Mouse (Mus musculus) forebrain, embryonic 12.5 days (tissue): ENCODE data around the gene Tmem273. TPM values are rescaled to one million over a fixed set of nuclear protein-coding genes. Genes with fewer than 3 reads are reported as not detected.
A peak's percentile ranks its signal among the peaks of the same experiment; 100 is the strongest.

ENCODE experiments used
- ATAC-seq: fragments of 200-750 bp; cut with Nextera tagmentation; 2 replicates; pipeline ENCODE4 v1.8.0; 2017; ENCODE audit warnings: moderate TSS enrichment; ENCODE audit not compliant: low FRiP score
- H3K27ac ChIP-seq: fragments of 300-500 bp; sonication (generic); 2 replicates; pipeline ENCODE4 v1.5.1; 2016; ENCODE audit warnings: mild to moderate bottlenecking
- H3K27me3 ChIP-seq: fragments of 300-500 bp; sonication (generic); 2 replicates; pipeline ENCODE4 v1.6.1; 2016; ENCODE audit warnings: mild to moderate bottlenecking
- H3K36me3 ChIP-seq: fragments of 300-500 bp; sonication (generic); replicated peaks from 2 replicates; pipeline ENCODE4 v1.6.1; 2016; ENCODE audit warnings: mild to moderate bottlenecking
- H3K4me1 ChIP-seq: fragments of 300-500 bp; sonication (generic); 2 replicates; pipeline ENCODE4 v1.6.1; 2016
- H3K4me2 ChIP-seq: fragments of 300-500 bp; sonication (generic); 2 replicates; pipeline ENCODE4 v1.6.1; 2016; ENCODE audit warnings: mild to moderate bottlenecking, moderate library complexity
- H3K4me3 ChIP-seq: fragments of 300-500 bp; sonication (generic); replicated peaks from 2 replicates; pipeline ENCODE4 v1.5.1; 2016; ENCODE audit warnings: mild to moderate bottlenecking
- H3K9ac ChIP-seq: fragments of 300-500 bp; sonication (generic); 2 replicates; pipeline ENCODE4 v1.6.1; 2016; ENCODE audit warnings: mild to moderate bottlenecking
- H3K9me3 ChIP-seq: fragments of 300-500 bp; sonication (generic); 2 replicates; pipeline ENCODE4 v1.6.1; 2016
- WGBS: fragments of 180-500 bp; shearing (Covaris S2); methylation state at CpG from one replicate; pipeline ENCODE4 v1.1.7; 2016; 5-methylcytosine and 5-hydroxymethylcytosine counted together
- polyA plus RNA-seq: library from polyadenylated mRNA; unstranded; fragments of >200 nt; fragmentation: Nextera tagmentation; extraction: Ambion mirVana; gene quantifications from 2 replicates; pipeline ENCODE4 v1.2.1, GENCODE M21; 2016

Tmem273 gene
- polyA plus RNA-seq, 1 experiment from 2014 or later = 0.20 TPM

DNA sequence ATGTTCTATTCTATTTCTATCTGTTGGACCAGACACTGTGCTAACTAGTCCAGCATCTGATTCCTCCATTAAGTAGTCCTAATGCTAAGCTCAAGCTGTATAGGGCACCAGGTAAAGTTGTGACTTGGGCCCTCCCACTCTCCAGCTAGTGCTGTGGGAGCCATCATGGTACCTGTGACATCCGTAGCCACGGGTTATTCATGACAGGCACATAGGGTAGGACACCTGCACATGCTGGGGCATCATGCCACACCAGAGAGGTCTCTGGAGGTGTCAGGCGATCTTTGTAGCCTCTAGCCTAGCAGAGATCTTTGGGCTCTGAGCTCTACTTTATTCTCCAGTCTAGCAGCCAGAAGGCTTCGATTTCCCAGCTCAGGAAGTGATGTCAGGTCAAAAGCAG, 2.9 kb upstream of the Tmem273 start:
- ATAC-seq = no peak
- H3K4me2 ChIP-seq = no peak overlapping the region
- no peak overlapping the region for H3K4me3 ChIP-seq
- no peaks in the 10 kb centered on the region for H3K4me1 ChIP-seq
- H3K36me3 ChIP-seq = no peaks in the 10 kb centered on the region
- H3K27me3 ChIP-seq = no peaks in the 10 kb centered on the region
- H3K9ac ChIP-seq = no peak overlapping the region
- no peak overlapping the region for H3K27ac ChIP-seq
- no peaks in the 10 kb centered on the region for H3K9me3 ChIP-seq
- WGBS = 91% methylated on average over 4 of the region's 4 CpGs

DNA sequence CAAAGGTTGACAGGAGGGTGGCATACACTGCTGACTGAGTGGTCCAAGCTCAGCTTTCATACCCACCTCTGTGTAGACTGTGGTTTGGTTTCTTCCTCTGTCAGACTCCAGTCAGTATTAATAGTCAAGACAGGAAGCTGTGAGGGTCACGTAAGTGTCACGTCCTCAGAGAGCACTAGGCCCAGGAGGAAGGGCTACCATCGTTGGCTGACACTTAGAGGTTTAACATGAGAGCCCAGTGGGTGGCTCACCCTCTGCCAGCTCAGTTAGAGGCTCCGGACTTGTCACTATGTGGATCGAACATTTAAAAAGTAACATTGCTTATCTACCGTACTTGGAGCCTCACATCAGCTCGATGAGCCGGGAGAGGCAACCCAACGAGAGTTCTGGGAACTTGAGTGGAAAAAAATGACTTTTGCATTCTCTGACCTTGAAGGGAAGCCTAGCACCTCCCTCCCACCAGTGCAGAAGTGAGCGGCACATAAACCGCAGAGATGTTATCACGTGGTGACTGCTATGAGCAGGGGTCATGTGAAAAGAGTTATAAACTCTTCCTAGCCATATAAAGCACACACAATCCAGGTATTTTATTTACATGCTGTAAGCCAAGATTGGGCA, 1.5 kb upstream of the Tmem273 start:
- Histone ChIP-seq H3K27me3 (no peaks in the 10 kb centered on the region), H3K4me3 (no peak overlapping the region), H3K4me2 (no peak overlapping the region), H3K36me3 (no peaks in the 10 kb centered on the region), H3K4me1 (no peaks in the 10 kb centered on the region), H3K9me3 (no peaks in the 10 kb centered on the region), H3K27ac (no peak overlapping the region), H3K9ac (no peak overlapping the region)
- ATAC-seq = no peak
- WGBS = 90% methylated on average over 12 of the region's 12 CpGs

DNA sequence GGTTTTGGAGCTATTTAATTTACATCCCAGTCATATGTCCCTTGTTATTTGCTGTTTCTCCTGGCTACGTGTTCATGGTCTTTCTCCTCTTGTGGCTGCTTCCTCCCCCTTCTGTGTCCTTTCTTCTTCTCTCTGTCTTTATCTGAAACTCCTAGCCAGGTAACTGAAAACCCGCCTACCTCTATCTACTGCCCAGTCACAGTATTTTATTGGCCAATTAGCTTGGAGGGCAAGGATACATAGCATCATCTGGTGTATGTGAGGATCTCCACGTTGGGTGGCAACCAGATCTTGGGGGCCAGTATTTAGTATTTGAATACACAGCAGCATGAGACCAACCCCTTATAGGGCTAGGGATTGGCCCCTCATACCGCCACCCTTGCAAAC, 1.0 kb upstream of the Tmem273 start:
- Histone ChIP-seq H3K36me3 (no peaks in the 10 kb centered on the region), H3K9ac (no peak overlapping the region), H3K4me1 (no peaks in the 10 kb centered on the region), H3K4me2 (no peak overlapping the region), H3K4me3 (no peak overlapping the region), H3K27me3 (no peaks in the 10 kb centered on the region), H3K27ac (no peak overlapping the region), H3K9me3 (no peaks in the 10 kb centered on the region)
- 79% methylated on average over 4 of the region's 4 CpGs for WGBS
- ATAC-seq = no peak

DNA sequence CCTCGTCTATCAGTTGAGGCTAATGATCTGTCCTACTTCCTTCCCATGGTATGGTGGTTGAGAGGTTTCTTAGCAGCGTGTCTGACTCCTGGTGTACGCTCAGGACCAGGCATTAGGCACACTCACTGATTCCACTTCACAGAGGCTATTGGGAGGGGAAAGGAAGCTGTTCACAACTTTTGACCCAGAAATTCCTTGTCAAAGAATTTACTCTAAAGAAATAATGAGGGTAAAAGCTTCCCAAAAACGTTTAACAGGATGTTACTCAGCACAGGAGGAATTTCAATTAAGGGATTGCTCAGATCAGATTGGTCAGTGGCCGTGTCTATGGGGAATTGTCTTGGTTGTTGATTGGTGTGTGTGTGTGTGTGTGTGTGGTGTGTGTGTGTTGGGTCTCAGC, 1.9 kb downstream of the Tmem273 start:
- WGBS = 58% methylated on average over 5 of the region's 5 CpGs
- H3K9me3 ChIP-seq = no peaks in the 10 kb centered on the region

DNA sequence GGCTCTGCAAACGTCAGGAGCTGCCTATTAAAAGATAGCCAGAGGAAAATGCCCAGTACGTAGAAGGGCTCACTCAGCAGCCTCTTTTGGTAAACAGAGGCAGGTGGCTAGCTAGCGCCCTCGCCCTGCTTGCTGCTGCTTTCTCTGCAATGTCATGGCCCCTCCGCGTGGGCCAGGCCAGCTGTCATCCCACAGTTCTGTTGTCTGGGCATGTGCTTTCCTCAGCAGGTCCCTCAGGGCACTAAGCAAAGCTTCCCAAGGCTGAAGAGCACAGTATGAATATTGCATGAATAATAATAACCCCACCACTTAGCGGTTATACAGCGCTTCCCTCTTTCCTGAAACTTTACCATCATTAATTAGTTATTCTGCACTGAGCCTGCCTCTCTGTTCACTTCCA, 10.6 kb downstream of the Tmem273 start:
- H3K9ac ChIP-seq = no peak overlapping the region
- H3K36me3 ChIP-seq = no peaks in the 10 kb centered on the region
- WGBS = 63% methylated on average over 8 of the region's 8 CpGs
- peaks cover 7% of the 10 kb centered on the region; the same call in 1 of the 2 replicates for H3K4me1 ChIP-seq
- H3K27ac ChIP-seq = no peak overlapping the region
- no peaks in the 10 kb centered on the region for H3K27me3 ChIP-seq
- H3K9me3 ChIP-seq = no peaks in the 10 kb centered on the region
- no peak overlapping the region for H3K4me3 ChIP-seq
- no peak overlapping the region for H3K4me2 ChIP-seq
- no peak for ATAC-seq

More for the DNA sequence above, 1.9 kb downstream of the Tmem273 start:
- no peak overlapping the region for H3K4me3 ChIP-seq
- no peaks in the 10 kb centered on the region for H3K4me1 ChIP-seq
- H3K27ac ChIP-seq = no peak overlapping the region
- no peaks in the 10 kb centered on the region for H3K36me3 ChIP-seq
- no peak for ATAC-seq
- no peaks in the 10 kb centered on the region for H3K27me3 ChIP-seq
- H3K9ac ChIP-seq = no peak overlapping the region
- no peak overlapping the region for H3K4me2 ChIP-seq

DNA sequence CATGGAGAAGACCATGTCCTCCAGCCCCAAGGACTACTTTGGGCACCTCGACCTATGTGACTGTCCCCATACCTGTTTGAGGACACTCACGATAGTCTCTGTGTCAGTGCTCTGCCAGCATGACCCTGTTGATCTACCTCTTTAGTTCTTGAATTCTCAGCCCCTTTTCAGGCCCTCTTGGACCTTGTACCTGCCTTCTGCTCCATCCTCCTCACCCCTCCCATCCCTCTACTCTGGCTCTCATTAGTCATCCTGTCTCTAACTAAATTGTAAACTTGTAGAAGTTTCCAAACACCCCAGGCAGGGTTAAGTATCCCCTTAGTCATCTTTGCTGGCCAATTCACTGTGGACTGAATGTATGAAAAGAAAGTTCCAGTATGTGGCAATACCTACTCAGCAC, 12.0 kb downstream of the Tmem273 start:
- 85% methylated on average over 2 of the region's 2 CpGs for WGBS
- Histone ChIP-seq H3K27me3 (no peaks in the 10 kb centered on the region), H3K9me3 (no peaks in the 10 kb centered on the region), H3K9ac (no peak overlapping the region), H3K36me3 (no peaks in the 10 kb centered on the region), H3K4me3 (no peak overlapping the region), H3K4me1 (peaks cover 8% of the 10 kb centered on the region; the same call in 1 of the 2 replicates), H3K4me2 (no peak overlapping the region), H3K27ac (no peak overlapping the region)
- no peak for ATAC-seq

DNA sequence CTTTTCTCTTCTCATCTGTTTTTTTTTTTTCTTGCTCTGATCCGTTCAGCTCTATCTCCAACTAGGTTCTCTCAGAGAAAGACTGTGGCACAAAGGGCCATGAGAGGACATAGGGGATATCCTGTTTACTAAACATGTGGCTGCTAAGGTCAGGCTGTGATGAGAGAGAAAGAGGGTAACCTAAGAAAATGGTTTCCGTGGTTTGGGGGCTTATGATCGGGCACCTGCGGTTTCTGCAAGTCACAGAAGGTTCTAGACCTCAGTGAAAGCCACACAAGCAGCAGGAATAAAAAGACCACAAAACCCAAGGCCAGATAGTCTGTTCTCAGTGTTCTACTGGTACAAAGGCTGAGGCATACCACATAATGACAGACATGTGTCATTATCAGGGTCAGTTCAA, 12.6 kb downstream of the Tmem273 start:
- no peak overlapping the region for H3K4me2 ChIP-seq
- H3K9me3 ChIP-seq = no peaks in the 10 kb centered on the region
- H3K27me3 ChIP-seq = no peaks in the 10 kb centered on the region
- WGBS = 88% methylated on average over 4 of the region's 4 CpGs
- no peaks in the 10 kb centered on the region for H3K36me3 ChIP-seq
- H3K4me1 ChIP-seq = peaks cover 8% of the 10 kb centered on the region; the same call in 1 of the 2 replicates
- ATAC-seq = no peak
- no peak overlapping the region for H3K4me3 ChIP-seq
- no peak overlapping the region for H3K27ac ChIP-seq
- H3K9ac ChIP-seq = no peak overlapping the region

DNA sequence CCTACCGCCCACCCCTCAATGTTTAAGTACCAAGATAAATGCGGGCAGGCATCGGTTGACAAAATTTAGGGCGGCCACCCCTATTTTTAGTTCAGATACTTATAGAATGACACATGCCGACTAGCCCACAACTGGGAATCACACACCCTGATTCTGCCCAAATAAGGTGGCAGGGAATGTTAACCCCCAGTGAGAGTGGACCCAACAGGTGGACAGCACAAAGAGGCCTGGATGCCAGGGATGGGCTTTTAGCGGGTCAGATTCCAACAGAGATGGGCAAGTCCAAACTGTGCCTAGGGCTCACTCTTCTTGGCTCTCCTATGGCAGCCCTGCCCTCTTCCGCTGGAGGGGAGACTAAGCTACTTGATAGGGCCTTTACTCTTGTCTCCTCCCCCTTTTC, 14.3 kb downstream of the Tmem273 start:
- ATAC-seq = no peak
- H3K4me1 ChIP-seq = peaks cover 8% of the 10 kb centered on the region; the same call in 1 of the 2 replicates
- WGBS = 93% methylated on average over 7 of the region's 7 CpGs

DNA sequence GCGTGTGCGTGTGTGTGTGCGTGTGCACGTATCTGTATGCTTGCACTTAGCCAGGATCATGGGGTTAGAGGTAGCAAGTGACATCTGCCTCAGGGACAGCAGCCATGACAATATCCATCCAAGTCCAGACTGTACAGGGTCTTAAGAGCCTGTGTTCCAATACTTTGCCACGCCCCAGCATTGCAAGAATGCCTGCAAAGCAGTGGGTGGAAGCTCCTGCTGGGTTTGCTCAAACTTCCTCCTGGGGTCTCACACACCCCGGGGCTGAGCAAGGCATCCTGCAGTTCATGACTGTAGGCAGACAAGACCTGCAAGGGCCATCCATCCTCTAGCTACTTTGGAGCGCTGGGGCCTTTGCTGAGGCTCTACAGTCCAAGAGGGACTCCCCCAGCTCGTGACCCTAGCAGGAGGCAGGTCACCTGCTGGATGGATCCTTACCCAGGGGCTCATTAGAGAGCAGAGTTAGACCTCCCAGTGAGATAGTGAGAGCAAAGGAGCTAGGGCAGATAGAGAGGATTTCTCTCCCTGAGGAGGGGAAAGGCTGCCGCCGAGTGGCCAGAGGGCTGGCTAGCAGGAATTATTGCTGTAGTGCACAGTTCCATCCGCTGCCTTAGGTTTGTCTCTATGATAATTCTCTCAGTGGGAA, 15.4 kb downstream of the Tmem273 start:
- Histone ChIP-seq H3K4me3 (no peak overlapping the region), H3K4me1 (peaks cover 8% of the 10 kb centered on the region; the same call in 1 of the 2 replicates), H3K36me3 (no peaks in the 10 kb centered on the region), H3K4me2 (no peak overlapping the region), H3K27me3 (no peaks in the 10 kb centered on the region), H3K27ac (no peak overlapping the region), H3K9ac (no peak overlapping the region), H3K9me3 (no peaks in the 10 kb centered on the region)
- 54% methylated on average over 11 of the region's 11 CpGs for WGBS
- peak; percentile 27; the same call in 1 of the 2 replicates for ATAC-seq

More for the DNA sequence above, 14.3 kb downstream of the Tmem273 start:
- Histone ChIP-seq H3K36me3 (no peaks in the 10 kb centered on the region), H3K9ac (no peak overlapping the region), H3K27ac (no peak overlapping the region), H3K4me3 (no peak overlapping the region), H3K9me3 (no peaks in the 10 kb centered on the region), H3K4me2 (no peak overlapping the region), H3K27me3 (no peaks in the 10 kb centered on the region)

DNA sequence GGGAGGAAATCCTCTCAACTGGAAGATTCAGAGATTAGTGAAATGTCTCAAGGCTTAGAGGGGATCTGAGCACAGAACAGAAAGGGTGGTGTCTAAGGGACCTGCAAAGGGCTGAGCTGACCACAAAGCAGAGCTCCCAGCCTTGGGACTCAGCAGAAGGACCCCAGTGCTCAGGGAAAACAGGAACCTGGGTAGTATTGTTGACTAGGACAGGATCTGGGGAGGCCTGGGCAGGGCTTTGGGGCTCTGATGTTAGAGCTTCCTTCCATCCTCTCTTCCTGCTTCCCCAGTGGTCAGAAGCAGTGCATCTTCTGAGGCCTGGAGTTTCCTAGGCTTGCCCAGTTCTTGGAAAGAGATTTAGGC, 15.9 kb downstream of the Tmem273 start:
- Histone ChIP-seq H3K36me3 (no peaks in the 10 kb centered on the region), H3K4me1 (peaks cover 5% of the 10 kb centered on the region; the same call in 1 of the 2 replicates), H3K9ac (no peak overlapping the region), H3K27me3 (no peaks in the 10 kb centered on the region), H3K27ac (no peak overlapping the region), H3K4me2 (no peak overlapping the region), H3K4me3 (no peak overlapping the region), H3K9me3 (no peaks in the 10 kb centered on the region)
- no peak for ATAC-seq

DNA sequence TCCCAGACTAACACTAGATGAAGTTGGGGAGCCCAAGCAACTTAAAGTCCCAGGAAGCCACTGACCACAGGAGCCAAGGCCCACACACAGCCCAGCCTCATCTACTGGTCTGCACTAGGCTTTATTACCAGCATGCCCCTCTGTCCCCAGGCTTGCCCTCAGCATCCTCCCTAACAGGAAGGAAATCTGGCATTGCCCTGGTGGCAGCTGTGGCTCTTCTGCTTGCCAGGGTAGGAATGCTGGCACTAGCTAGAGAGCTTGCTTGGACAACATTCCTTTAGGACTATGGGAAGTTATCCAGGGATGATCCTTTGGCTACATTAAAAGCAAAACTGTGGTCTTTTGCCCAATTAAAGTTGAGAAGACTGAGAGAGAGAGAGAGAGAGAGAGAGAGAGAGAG, 24.3 kb downstream of the Tmem273 start:
- H3K4me2 ChIP-seq = no peak overlapping the region
- no peaks in the 10 kb centered on the region for H3K36me3 ChIP-seq
- ATAC-seq = no peak
- H3K27me3 ChIP-seq = no peaks in the 10 kb centered on the region
- no peak overlapping the region for H3K4me3 ChIP-seq
- H3K9ac ChIP-seq = no peak overlapping the region
- H3K27ac ChIP-seq = no peak overlapping the region
- H3K9me3 ChIP-seq = no peaks in the 10 kb centered on the region
- H3K4me1 ChIP-seq = no peaks in the 10 kb centered on the region

DNA sequence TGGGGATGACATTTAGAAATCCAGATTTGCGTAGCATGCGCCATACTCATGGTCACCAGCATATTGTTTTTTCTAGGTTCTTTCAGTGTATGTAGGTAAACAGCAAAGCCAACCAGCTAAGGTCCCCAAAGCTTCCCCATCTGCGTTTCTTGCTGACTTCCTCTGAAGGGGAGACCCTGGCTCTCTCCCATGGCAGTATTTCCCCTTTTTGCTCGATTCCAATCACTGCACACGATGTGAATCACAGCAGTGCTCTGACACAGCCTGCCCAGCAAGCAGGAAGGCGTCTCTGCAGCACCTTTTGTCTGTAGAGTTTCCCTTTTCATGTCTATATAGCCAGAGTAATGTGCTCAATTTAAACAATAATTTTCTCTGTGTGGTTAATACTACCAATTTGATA, 26.7 kb downstream of the Tmem273 start:
- Histone ChIP-seq H3K4me2 (no peak overlapping the region), H3K27ac (no peak overlapping the region), H3K9ac (no peak overlapping the region), H3K36me3 (no peaks in the 10 kb centered on the region), H3K4me3 (no peak overlapping the region), H3K9me3 (no peaks in the 10 kb centered on the region), H3K27me3 (no peaks in the 10 kb centered on the region), H3K4me1 (no peaks in the 10 kb centered on the region)
- no peak for ATAC-seq
- 67% methylated on average over 6 of the region's 6 CpGs for WGBS

DNA sequence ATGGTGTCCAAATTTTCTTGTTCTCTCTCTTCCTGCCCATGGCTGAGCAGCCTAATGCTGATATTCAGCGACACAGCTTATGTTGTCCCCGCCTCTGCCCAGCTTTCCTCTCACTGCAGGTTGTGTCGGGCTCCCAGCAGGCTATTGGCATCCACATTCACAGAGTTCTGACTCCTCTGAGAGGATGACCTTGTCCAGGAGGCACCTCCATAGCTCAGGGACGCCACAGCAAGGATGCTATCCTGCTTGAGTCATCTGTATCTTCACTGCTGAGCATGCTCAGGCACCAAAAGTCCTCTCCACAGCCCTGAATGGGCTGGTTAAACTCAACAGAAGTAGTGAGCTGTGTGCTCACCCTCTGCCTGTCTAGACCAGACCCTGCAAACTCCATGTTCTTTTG, 29.2 kb downstream of the Tmem273 start:
- H3K4me1 ChIP-seq = no peaks in the 10 kb centered on the region
- H3K4me3 ChIP-seq = no peak overlapping the region
- H3K9me3 ChIP-seq = no peaks in the 10 kb centered on the region
- ATAC-seq = no peak
- no peak overlapping the region for H3K9ac ChIP-seq
- no peaks in the 10 kb centered on the region; the same call in 1 of the 2 replicates for H3K27me3 ChIP-seq
- H3K4me2 ChIP-seq = no peak overlapping the region
- H3K36me3 ChIP-seq = no peaks in the 10 kb centered on the region
- H3K27ac ChIP-seq = no peak overlapping the region
- 62% methylated on average over 4 of the region's 4 CpGs for WGBS
